ENCODE assay signal across 12 mouse cellular contexts in genomic region chr2:165694767-165695166, GRCm38 (mm10).
"Had no signal": no experiment of that assay in that cellular context is flagged by ENCODE, and none has a peak within 500 bp of the region (broad histone marks: within the 10 kb centered on the region; RNA-seq: fewer than 3 reads in every experiment).

No protein-coding gene starts in this region.

- DNase-seq: left cerebral cortex, postnatal 4 days; liver; liver, embryonic 13.5 days; liver, postnatal 0 days; lung, adult 18-20 months; lung, adult 2 months; lung, embryonic 14.5 days; lung, postnatal 10 days; lung, postnatal 14 days; lung, postnatal 36 days; lung, postnatal 4 days; midbrain, embryonic 14.5 days had no signal
